Mouse (Mus musculus) frontal cortex, postnatal 25 days (tissue): Measurements from ENCODE around the gene Amot.

Experiments
- DNase-seq, 2 experiments: peaks; one replicate each; pipeline ENCODE4 v3.0.0; 2022; ENCODE audit warnings: low spot score in 2 of 2

Gene Amot

GRCm38 (mm10) chrX:145482383-145482782 is 22.6 kb downstream of the Amot start:
- no peak for DNase-seq

DNA sequence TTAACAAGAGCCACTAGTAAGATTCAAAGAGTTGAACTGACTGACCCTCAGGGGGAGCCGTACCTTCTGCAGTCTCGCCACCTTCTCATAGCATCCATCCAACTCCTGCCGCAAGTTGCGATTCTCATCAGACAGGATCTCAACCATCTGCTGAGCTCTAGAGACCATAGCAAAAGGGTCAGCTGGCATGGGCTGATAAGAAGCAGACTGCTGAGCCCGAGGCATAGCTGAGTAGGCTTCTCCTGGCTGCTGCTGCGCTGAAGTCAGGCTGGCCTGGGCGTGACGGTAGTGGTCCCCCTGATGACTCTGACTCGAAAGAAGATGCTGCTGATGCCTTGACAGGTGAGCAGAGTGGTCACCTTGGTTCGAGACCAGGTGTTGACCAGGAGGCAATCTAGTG is 25.0 kb downstream of the Amot start:
- no peak for DNase-seq

- no peak for DNase-seq
These were observed 27.2 kb downstream of the Amot start for GRCm38 (mm10) chrX:145477725-145478194.

DNA sequence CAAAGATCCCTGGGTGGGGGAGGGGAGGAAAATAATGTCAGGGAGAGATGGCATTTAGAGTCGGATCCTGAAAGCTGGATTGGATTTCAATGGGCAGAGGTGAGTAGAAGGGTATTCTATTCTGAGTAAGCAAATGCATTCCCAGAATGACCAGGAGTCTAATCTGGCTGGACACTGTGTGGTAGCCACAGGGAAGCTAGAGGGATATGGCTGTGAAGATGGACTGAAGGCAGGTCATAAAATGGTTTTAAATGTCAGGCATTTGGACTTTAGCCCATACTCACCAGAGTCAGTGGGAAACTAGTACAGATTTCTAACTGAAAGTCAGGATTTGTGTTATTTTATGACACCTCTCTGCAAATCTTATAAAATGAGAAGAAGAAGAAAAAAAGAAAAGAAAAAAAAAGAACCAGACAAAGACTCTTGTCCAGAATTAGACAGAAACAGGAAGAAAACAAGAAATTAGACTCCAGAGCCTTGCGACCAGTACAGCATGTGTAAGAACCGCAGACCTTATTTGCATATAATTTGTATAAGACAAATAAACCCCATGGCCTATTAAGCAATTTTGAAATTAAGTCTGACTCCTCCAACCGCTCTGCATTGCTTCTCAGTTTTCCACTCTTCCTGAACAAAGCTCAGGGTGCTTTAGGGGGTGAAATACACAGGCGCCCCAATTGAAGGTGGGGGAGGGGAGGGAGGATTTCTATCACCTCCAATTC is 27.8 kb downstream of the Amot start:
- no peak for DNase-seq

GRCm38 (mm10) chrX:145468264-145468663 is 36.7 kb downstream of the Amot start:
- DNase-seq, result no peak

- no peak for DNase-seq
These were observed 41.5 kb downstream of the Amot start for GRCm38 (mm10) chrX:145463524-145463923.

DNA sequence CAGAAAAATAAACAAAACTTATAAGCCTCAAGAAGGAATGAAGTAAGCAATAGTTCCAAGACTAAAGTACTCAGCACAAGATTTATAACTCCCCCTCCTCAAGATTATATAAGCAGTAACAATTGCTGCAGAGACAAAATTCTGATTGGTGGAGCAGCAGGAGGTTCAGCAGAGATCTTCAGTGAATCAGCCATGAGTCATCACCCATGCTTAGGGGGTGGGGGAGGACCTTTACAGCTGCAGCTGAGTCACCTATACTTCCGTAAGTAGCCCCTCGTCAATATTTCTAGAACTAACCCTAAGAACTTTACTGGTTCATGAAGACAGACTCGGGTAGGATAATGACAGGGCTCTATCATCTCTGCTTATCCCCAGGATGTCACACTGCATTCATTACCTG is 43.6 kb downstream of the Amot start:
- no peak for DNase-seq

GRCm38 (mm10) chrX:145456251-145456650 is 48.7 kb downstream of the Amot start:
- DNase-seq, result no peak

GRCm38 (mm10) chrX:145455629-145456028 is 49.4 kb downstream of the Amot start:
- no peak for DNase-seq

DNA sequence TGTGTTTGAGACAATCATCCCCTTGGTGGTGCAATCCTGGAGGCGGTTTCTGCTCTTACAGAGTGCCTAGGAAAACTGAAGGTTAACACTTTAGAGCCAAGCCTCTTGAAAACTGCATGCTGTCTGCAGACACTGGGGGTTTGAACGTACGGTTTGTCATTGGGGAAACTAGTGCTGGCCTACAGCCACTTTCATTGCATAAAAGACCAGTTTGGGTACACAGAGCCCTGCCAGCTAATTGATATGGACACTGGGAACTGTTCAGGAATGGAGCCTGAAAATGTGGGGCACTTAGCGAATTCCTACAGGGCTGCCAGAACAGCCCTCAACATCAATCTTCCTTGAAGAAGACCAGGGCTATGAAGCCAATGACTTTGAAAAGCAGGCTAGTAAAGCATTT is 50.2 kb downstream of the Amot start:
- DNase-seq, result no peak

DNA sequence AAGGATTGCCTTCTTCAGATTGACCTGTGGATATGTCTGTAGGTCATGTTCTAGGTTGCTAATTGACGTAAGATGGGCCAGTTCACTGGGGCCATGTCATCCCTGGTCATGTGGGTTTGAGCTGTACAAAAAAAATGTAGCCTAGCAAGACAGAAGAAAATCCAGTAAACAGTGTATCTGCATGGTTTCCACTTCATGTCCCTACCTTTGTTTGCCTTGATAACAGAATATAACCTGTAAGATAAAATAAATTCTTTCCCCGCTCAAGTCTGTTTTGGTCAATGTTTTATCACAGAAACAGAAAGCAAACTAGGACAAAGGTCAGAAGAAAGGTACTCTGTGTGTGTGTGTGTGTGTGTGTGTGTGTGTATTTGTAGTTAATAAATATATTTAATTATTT is 63.5 kb downstream of the Amot start:
- no peak for DNase-seq

GRCm38 (mm10) chrX:145433652-145434051 is 71.3 kb downstream of the Amot start:
- no peak for DNase-seq

DNA sequence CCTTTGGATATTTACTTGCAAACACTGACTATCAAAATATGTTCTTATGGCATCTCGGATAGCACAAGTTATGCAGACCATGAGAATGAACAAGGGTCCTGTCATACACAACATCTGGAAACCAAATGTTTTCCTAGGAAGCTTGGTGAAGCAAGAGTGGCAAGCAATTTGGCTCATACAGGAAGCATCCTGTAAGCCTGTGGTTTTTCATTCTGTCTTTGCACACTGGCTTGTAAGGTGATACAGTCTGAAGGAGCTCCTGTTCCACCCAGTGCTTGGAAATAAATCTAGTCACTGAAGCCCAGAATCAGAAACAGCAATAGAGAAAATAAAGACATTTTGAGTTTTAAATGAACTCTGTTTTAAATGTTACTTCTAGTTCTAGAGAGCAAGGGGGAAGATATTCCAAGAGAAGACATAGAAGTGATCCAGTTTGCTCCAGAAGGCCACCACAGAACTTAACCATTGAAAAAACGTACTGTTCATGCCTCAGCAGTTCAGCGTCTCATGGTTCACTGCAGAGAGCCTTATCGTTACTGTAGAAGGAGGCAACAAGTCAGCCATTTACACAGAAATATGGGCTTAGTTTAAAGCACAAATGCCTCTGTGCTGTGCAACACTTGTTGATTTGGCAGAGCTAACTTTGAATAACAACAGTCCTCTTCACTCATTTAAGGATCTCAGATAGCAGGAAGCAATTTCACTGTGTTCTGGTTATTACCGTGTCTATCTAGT is 74.0 kb downstream of the Amot start:
- no peak for DNase-seq

GRCm38 (mm10) chrX:145428811-145429210 is 76.2 kb downstream of the Amot start:
- no peak for DNase-seq

DNA sequence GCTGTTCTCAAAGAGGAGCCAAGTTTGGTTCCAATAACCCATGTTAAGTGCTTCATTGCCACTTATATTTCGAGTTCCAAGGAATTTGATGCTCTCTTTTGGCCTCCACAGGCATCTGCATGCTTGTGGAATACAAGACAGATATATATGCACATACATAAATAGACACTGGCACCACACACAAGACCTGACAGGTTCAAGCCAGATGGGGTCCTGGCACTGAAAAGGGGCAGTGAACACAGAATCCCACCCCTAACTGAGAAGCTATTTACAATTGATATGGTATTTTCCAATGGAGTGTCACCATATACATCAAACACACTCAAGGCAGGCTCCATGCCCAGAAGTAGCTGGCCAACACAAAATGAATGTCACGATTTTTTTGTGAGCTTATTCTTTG is 81.0 kb downstream of the Amot start:
- no peak for DNase-seq

DNA sequence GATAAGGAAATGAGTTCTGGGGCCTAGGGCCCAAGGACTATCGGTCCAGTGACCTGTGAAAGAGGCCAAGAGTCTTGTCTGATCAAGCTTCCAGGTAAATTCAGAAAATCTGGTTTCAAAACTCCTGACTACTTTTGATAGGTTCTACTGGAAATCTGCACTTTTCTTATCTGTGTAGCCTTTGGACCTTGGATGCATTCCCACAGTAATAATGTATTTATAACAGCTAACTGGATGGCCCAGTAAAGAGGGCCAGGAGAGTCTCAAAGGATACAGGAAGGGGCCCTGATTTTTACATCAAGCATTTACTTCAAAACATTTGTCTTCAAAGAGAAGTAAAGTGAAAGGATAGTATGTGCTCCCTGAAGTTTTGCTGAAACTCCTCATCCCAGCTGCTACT is 90.7 kb downstream of the Amot start:
- no peak for DNase-seq

- no peak for DNase-seq
These were observed 93.6 kb downstream of the Amot start for GRCm38 (mm10) chrX:145411425-145411824.

DNA sequence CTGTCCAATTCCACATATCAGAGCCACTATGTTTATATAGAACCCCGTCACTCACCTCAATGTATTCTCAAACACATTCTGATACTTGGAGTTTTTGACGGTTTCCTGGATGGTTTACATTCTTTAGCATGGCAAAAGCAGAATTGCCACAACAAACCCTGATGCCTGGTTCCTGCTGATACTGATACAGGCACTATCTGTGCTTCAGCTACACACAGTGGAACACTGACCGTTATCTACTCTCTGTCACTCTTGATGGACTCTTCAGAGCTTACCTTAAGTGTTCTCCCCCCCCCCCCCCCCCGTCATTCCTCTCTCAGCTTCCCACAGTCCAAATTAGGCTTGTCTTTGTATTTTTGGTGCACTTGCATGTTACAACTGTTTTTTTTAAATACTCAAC is 98.9 kb downstream of the Amot start:
- DNase-seq, result no peak

DNA sequence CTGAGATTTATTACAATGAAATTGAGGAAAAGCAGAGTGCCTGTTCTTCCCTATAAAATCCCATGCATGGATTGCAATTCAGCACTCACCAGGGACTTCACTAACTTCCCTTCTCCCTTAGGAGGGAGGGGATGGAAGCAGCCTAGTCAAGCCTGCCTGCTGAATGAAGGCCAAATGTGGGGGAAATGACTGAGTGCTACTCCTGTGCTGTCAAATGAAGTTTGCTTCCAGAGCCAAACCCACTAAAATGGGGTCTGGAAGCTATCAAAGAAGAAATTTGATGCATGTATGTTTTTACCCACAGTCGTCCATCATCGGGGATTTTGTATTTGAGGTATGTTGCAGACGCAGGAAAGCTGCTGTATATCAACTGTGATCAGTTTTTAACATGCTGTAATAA is 103.1 kb downstream of the Amot start:
- DNase-seq, result no peak

DNA sequence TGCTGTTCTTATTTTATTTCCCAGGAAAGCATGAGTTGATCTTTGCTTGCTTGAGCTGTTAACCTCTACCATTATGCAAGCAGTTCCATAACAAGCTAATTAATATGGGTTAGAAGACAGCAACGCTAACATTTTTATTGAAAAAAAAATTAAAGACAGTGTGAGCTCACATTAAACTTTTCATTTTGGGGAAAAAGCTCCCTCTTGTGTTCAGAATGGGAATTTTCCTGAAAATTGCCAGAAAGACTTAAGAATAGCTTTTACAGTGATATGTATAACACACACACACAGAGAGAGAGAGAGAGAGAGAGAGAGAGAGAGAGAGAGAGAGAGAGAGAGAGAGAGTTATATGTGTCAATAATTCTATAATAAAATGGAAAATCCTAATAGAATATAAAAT is 105.7 kb downstream of the Amot start:
- no peak for DNase-seq
